Mouse (Mus musculus) ES-CJ7 (cell line): ENCODE results near the gene Snapin.

Source experiments
- DNase-seq: peaks from one replicate; pipeline ENCODE4 v3.0.0; 2011; ENCODE audit warnings: low read depth, low spot score

Gene Snapin

GRCm38 (mm10) chr3:90505216-90505615 is 14.4 kb upstream of the Snapin start:
- no peak for DNase-seq

DNA sequence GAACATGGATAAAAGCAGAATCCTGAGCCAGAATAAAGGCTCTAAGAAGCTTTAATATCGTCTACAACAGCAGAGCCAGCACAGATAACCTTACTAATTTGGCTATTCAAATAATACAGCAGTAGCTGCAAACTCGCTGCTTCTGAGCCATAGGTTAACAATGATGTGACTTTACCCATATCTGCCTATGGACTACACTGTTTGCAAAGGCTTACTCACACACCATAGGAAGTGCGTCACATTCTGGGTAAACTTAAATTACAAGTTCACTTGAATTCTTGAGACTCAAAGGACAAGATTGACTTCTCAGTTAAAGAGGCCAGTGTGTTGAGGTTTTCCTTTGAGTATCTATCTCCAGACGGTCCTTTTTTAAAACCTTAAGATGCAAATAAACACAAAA is 12.6 kb upstream of the Snapin start:
- DNase-seq, result no peak

DNA sequence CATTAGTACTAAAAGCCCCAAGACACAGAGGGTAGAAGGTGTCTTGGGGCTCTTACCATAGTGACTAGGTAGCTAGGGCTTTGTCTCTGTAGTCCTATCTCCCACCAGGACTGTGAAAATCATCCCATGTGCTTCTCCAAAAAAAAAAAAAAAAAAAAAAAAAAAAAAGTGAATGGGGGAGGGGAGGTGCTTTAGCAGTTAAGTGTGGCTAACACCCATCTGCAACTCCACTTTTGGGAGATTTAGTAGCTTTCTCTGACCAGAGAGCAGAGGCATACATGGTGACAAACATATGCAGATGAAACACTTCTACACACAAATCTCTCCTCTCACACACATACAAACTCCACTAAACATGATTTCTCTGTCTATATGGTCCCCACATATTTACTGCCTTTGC is 6.8 kb upstream of the Snapin start:
- DNase-seq, result no peak

DNA sequence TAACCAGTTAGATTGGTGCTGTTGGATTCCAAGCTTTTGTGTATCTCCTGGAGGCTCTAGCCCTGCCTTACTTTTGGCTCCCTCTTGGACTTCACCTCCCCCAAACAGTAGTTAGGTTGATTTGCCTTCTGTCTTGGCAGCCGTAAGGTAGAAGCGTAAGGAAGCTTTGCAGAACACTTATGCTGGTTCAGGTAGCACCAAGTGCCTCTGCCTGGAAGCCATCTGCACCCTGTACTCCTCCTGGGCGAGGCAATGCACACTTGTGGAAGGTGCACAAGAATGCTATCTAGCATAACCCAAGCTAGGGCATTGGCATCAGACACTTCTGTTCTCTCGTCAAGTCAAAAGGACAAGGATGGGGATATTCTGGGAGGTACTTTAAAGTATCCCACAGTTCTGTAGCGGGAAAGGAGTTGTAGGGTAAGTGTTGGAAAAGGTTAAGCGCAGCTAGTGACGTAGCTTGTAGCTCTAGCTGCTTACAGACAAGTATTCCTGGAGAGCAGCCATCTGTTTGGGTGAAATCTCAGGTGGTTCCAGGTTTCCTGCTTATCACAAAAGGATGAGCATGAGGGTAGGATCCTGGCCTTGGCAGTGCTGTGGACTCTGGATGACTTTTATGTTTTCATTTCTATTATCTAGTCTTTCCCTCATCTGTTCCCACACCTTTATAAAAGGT is 5.2 kb upstream of the Snapin start:
- DNase-seq, result no peak

DNA sequence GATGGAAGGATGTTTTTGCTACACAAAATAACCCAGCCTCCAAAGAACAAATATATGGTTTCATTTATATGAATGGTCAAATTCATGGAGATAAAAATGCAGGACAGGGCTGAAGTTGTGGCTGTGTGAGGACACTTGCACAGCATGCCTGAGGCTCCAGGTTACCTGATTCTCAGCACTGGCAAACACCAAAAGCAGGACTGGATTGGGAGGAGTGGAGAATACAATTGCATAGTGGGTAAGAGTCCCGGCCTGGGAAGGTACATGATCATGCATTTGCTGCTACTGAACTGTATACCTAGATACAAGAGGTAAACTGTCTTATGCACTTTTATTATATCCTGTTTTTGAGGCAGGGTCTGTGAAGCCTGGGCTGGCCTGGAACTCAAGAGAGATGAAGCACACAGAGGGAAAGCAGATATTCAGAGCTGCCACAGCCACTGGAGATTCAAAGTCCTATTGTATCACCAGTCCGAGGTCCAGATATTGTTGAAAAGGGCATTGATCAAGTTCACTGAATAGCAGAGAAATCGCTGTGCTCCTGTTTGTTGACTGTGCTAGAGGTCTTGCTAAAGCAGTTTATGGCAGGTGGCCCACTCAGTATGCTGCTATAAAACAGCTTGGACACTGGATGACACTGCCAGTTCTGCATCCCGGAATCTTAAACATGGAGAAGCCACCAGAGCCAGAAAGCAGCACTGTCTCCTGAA is 3.2 kb upstream of the Snapin start:
- no peak for DNase-seq

GRCm38 (mm10) chr3:90491350-90491749 is 517 bp upstream of the Snapin start:
- DNase-seq, result peak; percentile 63

DNA sequence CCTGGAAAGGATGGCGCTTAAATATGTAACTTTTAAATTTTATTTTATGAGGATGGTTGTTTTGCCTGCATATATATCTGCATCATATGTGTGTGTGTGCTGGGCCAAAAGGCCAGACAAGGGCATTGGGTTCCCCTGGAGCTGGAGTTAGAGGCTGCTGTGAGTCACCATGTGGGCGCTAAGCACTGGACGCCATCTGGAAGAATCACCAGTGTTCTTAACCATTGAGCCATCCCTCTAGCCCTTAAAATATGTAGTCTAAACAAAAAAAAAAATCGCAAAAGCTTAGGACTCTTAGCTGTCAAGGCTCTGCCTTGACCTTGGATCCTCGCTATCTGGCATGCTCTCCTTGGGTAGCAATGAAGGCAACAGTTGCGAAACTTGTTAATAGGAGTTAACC is 2.3 kb downstream of the Snapin start:
- DNase-seq, result no peak

DNA sequence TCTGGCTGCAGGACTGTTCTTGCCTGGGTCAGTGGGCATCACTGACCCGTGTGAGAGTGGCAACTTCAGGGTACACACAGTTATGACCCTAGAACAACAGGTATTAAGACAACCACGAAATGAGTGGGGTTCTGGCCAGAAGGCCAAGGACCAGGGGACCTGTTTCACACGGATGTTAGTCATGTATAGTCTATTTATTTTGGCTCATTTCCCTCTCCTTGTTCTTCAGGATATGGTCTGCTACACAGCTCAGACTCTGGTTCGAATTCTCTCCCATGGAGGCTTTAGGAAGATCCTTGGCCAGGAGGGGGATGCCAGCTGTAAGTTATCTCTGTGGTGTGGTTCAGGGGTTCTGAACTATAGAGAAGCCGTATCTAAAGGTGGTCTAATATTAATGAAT is 3.8 kb downstream of the Snapin start:
- no peak for DNase-seq

DNA sequence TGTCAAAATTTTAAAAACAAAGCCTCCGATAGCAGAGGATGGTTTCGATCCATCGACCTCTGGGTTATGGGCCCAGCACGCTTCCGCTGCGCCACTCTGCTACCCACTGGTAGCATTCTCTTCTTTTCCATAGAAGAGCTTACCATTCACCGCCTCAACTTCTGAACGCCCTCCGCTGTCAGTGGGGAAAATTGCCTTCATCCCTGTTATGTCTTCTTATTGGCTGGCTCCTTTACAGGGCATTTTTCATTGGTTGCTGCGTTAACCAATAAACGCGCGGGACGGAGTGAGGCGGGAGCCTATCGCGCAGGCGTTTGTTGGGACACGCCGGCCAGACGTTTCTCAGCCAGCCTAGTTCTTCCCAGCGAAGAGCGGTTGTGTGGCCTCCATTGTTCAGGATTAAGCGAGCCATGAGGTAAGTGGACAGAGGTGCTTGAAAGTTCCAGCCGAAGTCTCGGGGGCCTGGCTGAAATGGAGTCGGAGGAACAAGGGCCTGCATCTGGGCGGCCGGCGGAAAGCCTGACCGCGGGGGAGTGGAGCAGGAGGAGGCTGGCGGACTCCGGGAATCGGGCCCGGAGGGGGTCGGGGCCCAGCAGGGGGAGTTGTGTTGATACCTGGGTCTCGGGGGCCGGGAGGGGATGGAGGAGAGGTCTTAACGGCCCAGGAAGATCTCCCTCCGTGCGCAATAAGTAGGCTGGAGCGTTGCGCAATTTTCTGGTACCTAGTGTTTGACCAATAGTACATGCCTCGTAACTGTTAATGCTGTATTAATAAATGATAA is 14.8 kb downstream of the Snapin start, which contains the start of gene Ilf2:
TSS of gene Ilf2 (plus strand) at position 296 of the 781 bp plus-strand sequence.
- peak; percentile 98 for DNase-seq

DNA sequence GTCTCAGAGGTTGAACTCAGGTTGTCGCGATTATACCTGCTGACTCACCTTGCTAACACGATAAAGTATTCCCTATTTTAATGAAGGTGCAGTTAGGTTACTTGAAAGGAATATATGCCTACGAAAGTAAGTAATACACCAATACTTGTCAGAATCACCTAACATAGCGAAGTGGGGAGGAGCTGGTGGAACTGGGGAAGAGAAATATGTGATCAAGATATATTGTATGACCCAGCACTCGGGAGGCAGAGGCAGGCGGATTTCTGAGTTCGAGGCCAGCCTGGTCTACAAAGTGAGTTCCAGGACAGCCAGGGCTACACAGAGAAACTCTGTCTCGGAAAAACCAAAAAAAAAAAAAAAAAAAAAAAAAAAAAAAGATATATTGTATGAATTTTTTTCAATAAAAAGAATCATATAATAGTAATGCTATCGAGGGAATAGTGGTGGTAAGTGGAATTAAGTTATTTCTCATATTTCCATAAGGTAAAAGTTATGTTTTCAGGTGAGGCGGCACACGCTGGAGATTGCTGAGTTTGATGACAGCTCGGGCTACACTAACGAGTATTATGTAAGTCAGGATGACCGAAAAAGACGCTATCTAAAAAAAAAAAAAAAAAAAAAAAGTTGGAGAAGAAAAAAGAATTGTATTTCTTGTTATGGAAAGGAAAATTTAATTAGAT is 15.5 kb downstream of the Snapin start:
- peak; percentile 37 for DNase-seq

DNA sequence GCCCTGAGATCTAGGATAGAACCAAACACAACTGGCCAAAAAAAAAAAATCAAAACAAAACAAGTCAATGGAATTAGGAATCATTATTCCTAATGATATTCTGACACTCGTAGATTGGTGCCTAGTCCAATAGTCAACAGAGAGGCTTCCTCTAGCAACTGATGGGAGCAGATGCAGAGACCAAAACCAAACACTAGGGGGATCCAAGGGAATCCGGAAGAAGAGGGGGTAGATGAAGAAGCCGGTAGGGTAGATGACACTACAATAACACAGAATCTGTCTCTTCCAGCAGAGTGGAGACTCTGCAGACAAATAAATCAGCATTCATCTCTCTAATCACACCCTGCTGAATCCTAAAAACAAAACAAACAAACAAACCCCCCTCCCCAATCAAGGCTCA is 18.6 kb downstream of the Snapin start:
- DNase-seq, result peak; percentile 80

DNA sequence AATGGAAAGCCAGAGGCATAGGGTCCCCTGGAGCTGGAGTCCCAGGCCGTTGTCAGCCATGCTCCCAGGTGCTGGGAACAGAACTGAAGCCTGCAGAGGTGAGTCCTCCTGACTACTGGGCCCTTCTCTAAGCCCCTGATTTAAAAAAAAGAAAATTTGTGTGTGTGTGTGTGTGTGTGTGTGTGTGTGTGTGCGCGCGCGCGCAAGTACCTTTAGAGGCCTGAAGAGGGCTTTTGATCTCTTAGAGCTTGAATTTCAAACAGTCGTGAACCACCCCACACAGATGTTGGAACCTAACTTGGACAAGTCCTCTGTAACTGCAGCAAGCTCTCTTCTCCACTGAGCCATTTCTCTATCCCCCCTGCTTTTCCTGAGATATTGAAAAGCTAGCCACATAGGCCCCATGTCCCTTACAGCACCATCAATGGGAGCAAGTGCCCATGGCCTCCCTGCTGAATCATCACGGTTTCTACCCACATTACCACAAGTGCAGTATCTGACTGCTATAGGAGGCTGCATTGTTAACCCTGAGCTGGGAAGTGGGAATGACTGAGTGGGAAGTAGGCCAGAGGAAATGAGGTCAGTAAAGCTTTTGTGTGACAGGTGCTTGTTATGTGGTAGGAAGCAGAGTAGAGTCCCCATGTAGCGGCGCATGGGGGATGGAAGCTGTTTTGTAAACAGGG is 23.1 kb downstream of the Snapin start:
- DNase-seq, result peak; percentile 59

DNA sequence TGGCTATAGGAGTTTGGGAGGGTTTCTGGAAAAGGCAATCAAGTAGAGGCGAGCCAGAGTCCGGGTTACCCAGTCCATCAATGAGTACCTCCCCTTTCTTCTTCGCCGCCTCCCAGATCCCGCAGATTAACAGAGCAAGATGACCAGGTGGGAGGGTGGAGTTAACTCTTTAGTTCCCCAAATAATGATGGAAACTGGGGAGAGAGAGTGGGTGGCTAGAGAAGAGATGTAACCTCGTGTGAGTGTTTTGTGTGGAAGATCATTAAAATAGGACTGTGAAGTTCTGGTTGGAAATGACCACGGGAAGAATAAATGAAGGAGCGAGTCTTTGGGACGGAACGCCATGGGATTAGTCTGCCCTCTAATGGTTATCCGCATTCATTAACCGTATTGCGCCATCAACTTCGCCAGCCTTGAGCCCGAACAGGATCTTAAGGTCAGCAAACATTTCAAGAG is 24.5 kb downstream of the Snapin start:
- DNase-seq, result peak; percentile 76

GRCm38 (mm10) chr3:90465686-90466310 is 25.0 kb downstream of the Snapin start, which contains the start of gene Npr1:
Gene Npr1, minus strand, starts transcription at chr3:90465866.
- DNase-seq, result peak; percentile 63

- no peak for DNase-seq
These were observed 25.6 kb downstream of the Snapin start for GRCm38 (mm10) chr3:90465081-90465685.

DNA sequence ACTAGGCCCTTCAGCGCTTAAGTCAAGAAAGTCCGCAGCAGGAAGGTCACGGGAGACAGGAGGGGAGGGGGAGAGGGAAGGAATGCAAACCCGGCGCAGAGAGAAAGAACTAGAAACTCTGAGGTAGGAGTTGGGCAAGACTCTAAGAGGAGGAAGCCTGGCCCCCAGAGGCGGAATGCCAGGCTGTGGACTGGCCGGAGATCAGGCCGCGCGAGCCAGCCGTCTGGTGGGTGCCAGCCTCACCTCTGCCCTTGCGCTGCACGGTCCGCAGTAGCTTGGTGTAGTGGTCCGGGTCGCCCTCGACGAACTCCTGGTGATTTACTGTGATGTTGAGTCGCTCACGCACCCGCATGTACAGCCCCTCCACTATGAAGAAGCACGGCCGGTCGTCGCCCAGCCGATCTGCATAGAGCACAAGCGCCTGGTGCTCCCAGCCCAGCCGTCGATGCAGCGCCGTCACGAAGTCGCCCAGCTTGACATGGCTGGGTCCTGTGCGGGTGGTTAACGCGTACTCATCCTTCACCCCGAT is 26.2 kb downstream of the Snapin start:
- no peak for DNase-seq

DNA sequence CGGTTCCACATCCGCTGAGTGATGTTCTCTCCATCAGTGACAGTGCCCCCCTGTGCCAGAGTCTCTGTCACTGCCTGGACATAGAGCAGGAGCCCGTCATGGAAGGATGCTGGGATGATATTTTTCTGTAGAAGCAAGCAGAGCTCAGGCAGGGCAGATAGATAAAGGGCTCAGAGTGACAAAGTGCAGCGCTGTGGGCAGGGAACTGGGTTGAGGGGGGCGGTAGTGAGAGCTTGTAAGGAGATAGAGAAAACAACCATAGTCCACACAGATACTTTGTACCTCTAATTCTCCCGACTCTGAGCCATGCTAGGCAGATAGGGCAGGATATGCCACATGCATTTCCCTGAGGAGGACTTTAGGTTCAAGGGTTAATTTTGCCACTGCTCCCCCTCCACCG is 28.3 kb downstream of the Snapin start:
- no peak for DNase-seq

GRCm38 (mm10) chr3:90461935-90462334 is 28.9 kb downstream of the Snapin start:
- no peak for DNase-seq

GRCm38 (mm10) chr3:90460315-90460714 is 30.5 kb downstream of the Snapin start:
- no peak for DNase-seq

GRCm38 (mm10) chr3:90459727-90460126 is 31.1 kb downstream of the Snapin start:
- DNase-seq, result no peak
